Mouse (Mus musculus): Measurements from ENCODE around the gene Tdrd9. TPM values are rescaled to one million over a fixed set of nuclear protein-coding genes. Genes with fewer than 3 reads are reported as not detected.
"Not testable (repeated sequence)": the region's sequence is repeated elsewhere in the genome, so short reads cannot be mapped to it uniquely, and the experiment has no call there.

The Tdrd9 gene
- polyA plus RNA-seq, 1 experiment from 2014 or later: 0.10 TPM

DNA sequence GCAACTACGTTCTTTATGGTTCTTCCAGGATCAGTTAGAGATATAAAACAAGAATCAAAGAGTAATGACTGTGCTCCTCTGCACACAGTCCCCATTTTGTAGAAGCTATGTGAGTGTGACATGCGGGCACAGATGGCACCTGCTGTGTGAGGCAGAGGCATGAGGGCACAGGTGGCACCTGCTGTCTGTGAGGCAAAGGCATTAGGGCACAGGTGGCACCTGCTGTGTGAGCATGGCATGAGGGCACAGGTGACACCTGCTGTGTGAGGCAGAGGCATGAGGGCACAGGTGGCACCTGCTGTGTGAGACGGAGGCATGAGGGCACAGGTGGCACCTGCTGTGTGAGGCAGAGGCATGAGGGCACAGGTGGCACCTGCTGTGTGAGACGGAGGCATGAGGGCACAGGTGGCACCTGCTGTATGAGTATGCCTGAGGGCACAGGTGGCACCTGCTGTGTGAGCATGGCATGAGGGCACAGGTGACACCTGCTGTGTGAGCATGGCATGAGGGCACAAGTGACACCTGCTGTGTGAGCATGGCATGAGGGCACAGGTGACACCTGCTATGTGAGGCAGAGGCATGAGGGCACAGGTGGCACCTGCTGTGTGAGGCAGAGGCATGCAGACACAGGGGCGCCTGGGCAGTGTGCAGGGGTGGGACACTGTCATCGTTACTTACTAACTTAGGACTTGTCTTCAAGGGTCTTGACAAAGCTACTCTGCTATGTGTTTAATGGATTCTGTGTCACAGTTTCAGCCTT lies 64.2 kb downstream of the Tdrd9 start:
- not testable (repeated sequence) for ATAC-seq (replicated peaks; ENCODE audit: insufficient number of reproducible peaks, insufficient read depth, low FRiP score, low read depth); H3K9ac ChIP-seq; H3K9me3 ChIP-seq (replicated peaks); H3K4me1 ChIP-seq (replicated peaks); H3K4me3 ChIP-seq; H3K36me3 ChIP-seq; H3K4me2 ChIP-seq; H3K27ac ChIP-seq; H3K27me3 ChIP-seq
- 72% methylated on average over 6 of the region's 6 CpGs for WGBS

DNA sequence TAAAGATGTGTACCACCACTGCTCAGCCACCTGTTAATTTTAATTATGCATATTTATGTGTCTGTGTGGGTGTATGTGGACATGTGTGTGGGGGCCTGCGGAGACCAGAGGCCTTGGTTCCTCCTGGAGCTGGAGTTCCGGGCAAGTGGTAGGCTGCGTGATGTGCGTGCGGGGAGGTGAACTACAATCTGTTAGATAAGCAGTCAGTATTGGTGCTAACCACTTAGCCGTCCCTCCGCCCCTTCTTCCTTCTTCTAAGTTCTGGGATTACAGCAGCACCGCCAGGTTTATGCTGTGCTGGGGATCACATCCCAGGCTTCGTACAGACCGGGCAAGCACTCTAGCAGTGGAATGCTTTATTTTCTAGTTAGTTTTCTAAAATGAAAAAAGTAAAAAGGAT lies 67.1 kb downstream of the Tdrd9 start:
- Histone ChIP-seq H3K4me3 (no peak overlapping the region), H3K4me2 (no peak overlapping the region), H3K9me3 (replicated peaks) (no peaks in the 10 kb centered on the region), H3K4me1 (replicated peaks) (no peaks in the 10 kb centered on the region), H3K27ac (no peak overlapping the region), H3K36me3 (no peaks in the 10 kb centered on the region), H3K27me3 (no peaks in the 10 kb centered on the region), H3K9ac (no peak overlapping the region)
- 92% methylated on average over 10 of the region's 10 CpGs for WGBS
- no peak for ATAC-seq (replicated peaks; ENCODE audit: insufficient number of reproducible peaks, insufficient read depth, low FRiP score, low read depth)

DNA sequence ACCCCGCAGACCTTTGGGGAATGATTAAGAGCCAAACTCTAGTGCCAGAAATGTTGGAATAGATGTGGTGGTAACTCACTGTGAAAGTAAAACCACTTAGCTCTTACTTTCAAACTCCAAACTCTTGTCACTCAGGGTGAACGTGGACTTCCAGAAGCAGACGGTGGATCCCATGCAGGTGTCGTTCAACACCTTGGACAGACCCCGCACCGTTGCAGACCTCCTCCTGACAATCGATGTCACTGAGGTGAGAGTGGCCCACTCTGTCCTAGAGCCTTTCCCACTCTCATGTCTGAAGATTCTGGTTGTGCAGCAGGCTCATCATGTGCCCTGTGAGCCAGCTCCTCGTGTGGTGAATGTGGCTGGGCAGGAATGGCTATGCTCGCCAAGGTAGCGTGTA lies 67.8 kb downstream of the Tdrd9 start:
- Histone ChIP-seq H3K9ac (no peak overlapping the region), H3K27ac (no peak overlapping the region), H3K4me1 (replicated peaks) (no peaks in the 10 kb centered on the region), H3K36me3 (no peaks in the 10 kb centered on the region), H3K4me2 (no peak overlapping the region), H3K9me3 (replicated peaks) (no peaks in the 10 kb centered on the region), H3K27me3 (no peaks in the 10 kb centered on the region), H3K4me3 (no peak overlapping the region)
- 86% methylated on average over 10 of the region's 10 CpGs for WGBS
- no peak for ATAC-seq (replicated peaks; ENCODE audit: insufficient number of reproducible peaks, insufficient read depth, low FRiP score, low read depth)

DNA sequence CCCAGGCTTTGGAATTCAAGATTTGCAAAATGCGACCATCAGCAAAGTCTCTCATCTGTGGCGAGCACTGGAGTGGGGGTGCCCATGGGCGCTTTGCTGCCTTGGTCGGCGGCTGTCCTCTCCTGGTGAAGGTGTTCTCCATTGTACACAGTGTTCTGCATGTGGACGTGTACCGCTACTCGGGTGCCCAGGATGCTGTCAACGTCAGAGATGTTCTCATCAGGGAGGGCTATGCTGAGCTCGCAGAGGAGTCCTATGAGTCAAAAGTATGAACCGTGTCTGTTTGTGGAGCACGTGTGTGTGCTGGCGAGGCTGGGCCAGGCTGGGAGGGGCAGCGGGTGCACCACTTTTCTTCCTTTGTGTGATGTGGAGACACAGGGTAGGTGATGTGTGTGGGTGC lies 71.3 kb downstream of the Tdrd9 start:
- no peak overlapping the region for H3K27ac ChIP-seq
- H3K4me3 ChIP-seq: no peak overlapping the region
- H3K27me3 ChIP-seq: no peaks in the 10 kb centered on the region
- no peak for ATAC-seq (replicated peaks; ENCODE audit: insufficient number of reproducible peaks, insufficient read depth, low FRiP score, low read depth)
- WGBS: 84% methylated on average over 14 of the region's 14 CpGs
- H3K36me3 ChIP-seq: no peaks in the 10 kb centered on the region
- H3K4me1 ChIP-seq (replicated peaks): no peaks in the 10 kb centered on the region
- H3K9ac ChIP-seq: no peak overlapping the region
- no peaks in the 10 kb centered on the region for H3K9me3 ChIP-seq (replicated peaks)
- H3K4me2 ChIP-seq: no peak overlapping the region

DNA sequence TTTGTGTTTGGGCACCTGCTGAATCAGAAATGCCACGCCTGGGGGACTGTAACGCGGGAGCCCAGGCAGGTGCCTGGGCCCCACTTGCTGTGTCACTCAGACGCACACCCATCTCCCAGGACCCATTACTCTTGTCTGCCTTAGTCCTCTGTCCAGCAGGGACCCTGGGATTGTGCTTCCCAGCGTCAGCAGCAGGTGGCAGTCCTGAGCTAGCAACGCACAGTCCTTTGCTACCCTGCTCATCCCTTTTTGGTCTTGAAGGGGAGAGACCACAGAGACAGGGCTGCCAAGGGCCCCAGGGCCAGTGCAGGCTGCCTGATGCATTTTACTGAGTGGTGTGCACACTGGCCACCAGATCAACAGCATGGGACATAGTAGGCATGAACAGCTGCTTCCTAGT lies 106.3 kb downstream of the Tdrd9 start:
- H3K9ac ChIP-seq: no peak overlapping the region
- H3K4me2 ChIP-seq: no peak overlapping the region
- peaks cover 12% of the 10 kb centered on the region; the same call in 1 of the 2 replicates for H3K27me3 ChIP-seq
- no peak overlapping the region for H3K27ac ChIP-seq
- no peaks in the 10 kb centered on the region for H3K9me3 ChIP-seq (replicated peaks)
- WGBS: 8% methylated on average over 6 of the region's 6 CpGs
- H3K4me3 ChIP-seq: no peak overlapping the region
- no peaks in the 10 kb centered on the region for H3K4me1 ChIP-seq (replicated peaks)
- H3K36me3 ChIP-seq: no peaks in the 10 kb centered on the region
- no peak for ATAC-seq (replicated peaks; ENCODE audit: insufficient number of reproducible peaks, insufficient read depth, low FRiP score, low read depth)

DNA sequence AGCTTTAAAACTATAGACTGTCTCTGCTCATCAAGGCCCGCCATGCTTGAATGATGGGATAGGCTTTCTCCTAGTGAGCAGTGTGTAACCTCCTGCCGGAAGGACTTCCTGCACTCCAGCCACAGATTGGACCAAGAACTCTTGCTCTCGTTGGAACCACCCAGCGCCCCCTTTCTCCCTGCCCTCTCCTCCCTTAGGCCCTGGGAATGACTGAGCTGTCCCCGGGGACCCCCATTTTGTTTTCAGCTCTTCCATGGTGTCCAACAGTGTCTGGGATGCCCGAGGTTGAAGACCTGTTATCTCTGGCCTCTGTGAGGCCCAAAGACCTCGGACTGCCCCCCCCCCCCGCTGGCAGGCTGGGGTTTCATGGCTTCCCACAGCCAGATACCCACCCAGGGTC lies 108.6 kb downstream of the Tdrd9 start:
- H3K9me3 ChIP-seq (replicated peaks): no peaks in the 10 kb centered on the region
- 66% methylated on average over 8 of the region's 8 CpGs for WGBS
- ATAC-seq (replicated peaks; ENCODE audit: insufficient number of reproducible peaks, insufficient read depth, low FRiP score, low read depth): no peak

DNA sequence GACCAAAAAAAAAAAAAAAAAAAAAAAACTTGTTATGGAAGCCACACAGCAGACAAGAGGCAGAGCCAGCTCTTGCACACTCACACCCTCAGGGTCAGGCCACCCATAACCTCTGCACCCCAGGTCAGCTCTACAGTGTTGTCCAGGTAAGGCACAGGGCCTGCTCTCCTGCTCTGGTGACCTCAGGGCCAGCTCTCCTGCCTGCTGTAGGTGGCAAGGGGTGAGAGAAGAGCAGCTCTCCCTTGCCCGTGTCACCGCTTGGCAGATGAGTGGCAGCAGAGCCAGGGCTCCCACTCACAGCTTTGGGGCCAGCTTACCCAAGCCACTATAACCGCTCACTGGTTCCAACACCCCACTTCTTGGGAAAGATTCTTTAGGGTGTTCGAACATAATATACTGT lies 109.6 kb downstream of the Tdrd9 start:
- Histone ChIP-seq H3K36me3 (no peaks in the 10 kb centered on the region), H3K4me2 (no peak overlapping the region), H3K27ac (no peak overlapping the region), H3K9ac (no peak overlapping the region), H3K9me3 (replicated peaks) (no peaks in the 10 kb centered on the region), H3K4me3 (no peak overlapping the region), H3K27me3 (peaks cover 13% of the 10 kb centered on the region; the same call in 1 of the 2 replicates), H3K4me1 (replicated peaks) (no peaks in the 10 kb centered on the region)
- no peak for ATAC-seq (replicated peaks; ENCODE audit: insufficient number of reproducible peaks, insufficient read depth, low FRiP score, low read depth)
- WGBS: 87% methylated on average over 4 of the region's 4 CpGs

More for the DNA sequence above, 108.6 kb downstream of the Tdrd9 start:
- H3K4me3 ChIP-seq: no peak overlapping the region
- no peaks in the 10 kb centered on the region for H3K36me3 ChIP-seq
- H3K27me3 ChIP-seq: peaks cover 13% of the 10 kb centered on the region; the same call in 1 of the 2 replicates
- H3K4me2 ChIP-seq: no peak overlapping the region
- H3K4me1 ChIP-seq (replicated peaks): no peaks in the 10 kb centered on the region
- H3K9ac ChIP-seq: no peak overlapping the region
- H3K27ac ChIP-seq: no peak overlapping the region

DNA sequence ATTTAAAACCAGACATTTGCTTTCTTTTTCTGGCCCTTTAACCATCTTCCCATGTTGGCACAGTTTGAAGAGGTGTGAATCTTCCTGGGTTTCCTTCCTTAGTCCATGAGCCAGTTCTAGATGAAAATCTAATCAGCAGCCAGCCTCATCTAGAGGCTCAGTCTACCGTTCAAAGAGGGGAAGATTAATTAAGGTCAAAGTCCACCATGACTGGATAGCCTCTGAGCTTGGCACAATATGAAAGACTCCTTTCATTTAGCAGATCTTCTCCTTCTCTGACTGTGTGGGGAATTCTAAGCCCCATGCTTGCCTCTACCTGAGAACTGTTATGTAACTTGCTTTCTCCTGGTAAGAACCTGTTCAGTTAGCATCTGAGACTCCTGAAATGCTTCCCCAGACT lies 110.9 kb downstream of the Tdrd9 start:
- WGBS: 37% methylated on average over 1 of the region's 1 CpGs

DNA sequence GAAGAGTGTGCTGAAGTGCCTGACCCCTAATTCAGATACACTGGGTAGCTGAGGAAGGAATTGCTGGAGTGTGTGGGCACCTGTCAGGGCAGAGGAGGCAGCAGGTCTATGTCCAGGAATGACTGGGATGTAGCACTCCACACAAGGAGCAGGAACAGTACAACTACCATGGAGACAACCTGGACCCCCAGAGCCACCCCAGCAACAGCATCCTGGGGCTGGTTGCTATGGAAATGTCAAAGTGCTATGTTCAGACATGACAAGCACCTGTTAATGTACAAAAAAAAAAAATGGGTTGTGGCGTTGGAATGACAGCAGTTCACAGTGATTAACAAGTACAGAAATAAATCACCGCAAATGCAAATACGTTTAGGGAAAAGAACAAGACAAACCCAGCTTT lies 114.9 kb downstream of the Tdrd9 start:
- 89% methylated on average over 3 of the region's 3 CpGs for WGBS

More for the DNA sequence above, 110.9 kb downstream of the Tdrd9 start:
- ATAC-seq (replicated peaks; ENCODE audit: insufficient number of reproducible peaks, insufficient read depth, low FRiP score, low read depth): no peak
- Histone ChIP-seq H3K4me2 (no peak overlapping the region), H3K9ac (no peak overlapping the region), H3K27ac (no peak overlapping the region), H3K4me1 (replicated peaks) (peaks cover 5% of the 10 kb centered on the region; the same call in 1 of the 2 replicates), H3K36me3 (no peaks in the 10 kb centered on the region), H3K27me3 (peaks cover 13% of the 10 kb centered on the region; the same call in 1 of the 2 replicates), H3K4me3 (no peak overlapping the region), H3K9me3 (replicated peaks) (no peaks in the 10 kb centered on the region)

DNA sequence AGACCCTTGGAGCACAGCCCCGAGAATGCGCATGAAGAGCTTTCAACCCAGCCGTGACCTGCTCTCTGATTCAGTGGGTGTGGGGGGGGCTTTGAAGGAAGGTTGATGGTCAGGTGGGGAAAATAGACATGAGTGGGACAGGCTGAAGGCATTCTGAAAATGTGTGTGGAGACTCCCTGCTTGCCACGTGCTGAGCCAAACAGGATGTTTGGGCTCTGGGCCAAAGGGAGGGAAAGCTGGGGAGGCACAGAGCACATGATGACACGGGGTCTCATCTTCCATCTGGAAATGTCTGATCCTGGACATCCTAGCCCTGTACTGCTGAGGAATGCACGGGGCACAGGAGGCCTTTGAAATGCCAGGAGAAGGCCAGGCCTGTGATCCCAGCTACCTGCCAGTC lies 115.4 kb downstream of the Tdrd9 start:
- H3K4me2 ChIP-seq: no peak overlapping the region
- peaks cover 8% of the 10 kb centered on the region; the same call in 1 of the 2 replicates for H3K4me1 ChIP-seq (replicated peaks)
- no peak overlapping the region for H3K9ac ChIP-seq
- H3K9me3 ChIP-seq (replicated peaks): no peaks in the 10 kb centered on the region
- H3K27ac ChIP-seq: no peak overlapping the region
- WGBS: 47% methylated on average over 6 of the region's 6 CpGs
- no peak overlapping the region for H3K4me3 ChIP-seq
- peaks cover 22% of the 10 kb centered on the region for H3K27me3 ChIP-seq
- no peaks in the 10 kb centered on the region for H3K36me3 ChIP-seq
- ATAC-seq (replicated peaks; ENCODE audit: insufficient number of reproducible peaks, insufficient read depth, low FRiP score, low read depth): 0 out of 2 replicates have a peak, but pooled peaks have one; percentile 14

More for the DNA sequence above, 114.9 kb downstream of the Tdrd9 start:
- Histone ChIP-seq H3K27ac (no peak overlapping the region), H3K27me3 (peaks cover 17% of the 10 kb centered on the region), H3K4me1 (replicated peaks) (peaks cover 8% of the 10 kb centered on the region; the same call in 1 of the 2 replicates), H3K4me3 (no peak overlapping the region), H3K4me2 (no peak overlapping the region), H3K9ac (no peak overlapping the region), H3K36me3 (no peaks in the 10 kb centered on the region), H3K9me3 (replicated peaks) (no peaks in the 10 kb centered on the region)
- no peak for ATAC-seq (replicated peaks; ENCODE audit: insufficient number of reproducible peaks, insufficient read depth, low FRiP score, low read depth)

DNA sequence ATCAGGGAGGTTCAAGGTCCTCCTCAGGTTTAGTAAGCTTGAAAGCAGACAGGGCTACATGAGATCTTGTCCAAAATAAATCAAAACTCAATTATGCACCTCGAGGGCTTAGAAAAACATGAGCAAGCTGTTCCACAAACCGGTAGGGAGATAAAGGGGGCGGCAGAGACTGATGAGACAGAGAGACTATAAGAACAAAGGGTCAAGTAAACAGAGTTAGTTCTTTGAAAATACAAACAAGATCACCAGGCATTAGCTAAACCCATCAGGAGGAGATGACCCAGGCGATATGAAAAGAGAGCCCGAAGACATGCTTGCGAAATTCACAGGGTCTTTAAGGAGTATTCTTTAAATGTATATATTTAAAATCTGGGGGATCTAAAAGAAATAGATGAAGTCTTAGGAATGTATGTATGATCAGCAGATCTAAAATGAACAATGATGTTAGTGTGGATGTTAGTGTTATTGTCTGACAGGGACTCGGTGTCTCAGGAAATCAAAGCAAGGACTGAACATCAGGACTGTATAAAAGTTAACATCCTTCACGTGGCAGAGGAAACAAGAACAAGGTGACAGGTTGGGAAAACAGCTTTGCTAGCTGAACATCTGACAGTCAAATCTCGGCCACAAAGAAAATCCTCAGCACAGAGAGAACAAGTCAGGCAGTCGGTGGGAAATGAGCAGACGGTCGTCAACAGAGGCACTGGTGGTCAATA lies 117.4 kb downstream of the Tdrd9 start:
- no peak overlapping the region for H3K27ac ChIP-seq
- no peak overlapping the region for H3K4me3 ChIP-seq
- no peak overlapping the region for H3K4me2 ChIP-seq
- peaks cover 8% of the 10 kb centered on the region; the same call in 1 of the 2 replicates for H3K4me1 ChIP-seq (replicated peaks)
- WGBS: 58% methylated on average over 12 of the region's 12 CpGs
- peaks cover 23% of the 10 kb centered on the region for H3K27me3 ChIP-seq
- H3K9me3 ChIP-seq (replicated peaks): no peaks in the 10 kb centered on the region
- no peaks in the 10 kb centered on the region for H3K36me3 ChIP-seq
- H3K9ac ChIP-seq: no peak overlapping the region
- no peak for ATAC-seq (replicated peaks; ENCODE audit: insufficient number of reproducible peaks, insufficient read depth, low FRiP score, low read depth)

Measured in heart, embryonic 15.5 days (tissue).